Mouse (Mus musculus) neural tube, embryonic 11.5 days (tissue): ENCODE results near the gene Gm20696. TPM values are rescaled to one million over a fixed set of nuclear protein-coding genes. Genes with fewer than 3 reads are reported as not detected.
A peak's percentile ranks its signal among the peaks of the same experiment; 100 is the strongest.

Experiments
- ATAC-seq: fragments of 200-750 bp; cut with Nextera tagmentation; 2 replicates; pipeline ENCODE4 v1.8.0; 2017; ENCODE audit warnings: moderate number of reproducible peaks, mild to moderate bottlenecking, moderate TSS enrichment, moderate library complexity; ENCODE audit not compliant: insufficient read depth, low FRiP score, low TSS enrichment
- DNase-seq: peaks from one replicate; pipeline ENCODE4 v3.0.0-alpha.2; 2015; ENCODE audit warnings: low spot score
- H3K27ac ChIP-seq: fragments of 300-500 bp; sonication (generic); 2 replicates; pipeline ENCODE4 v1.5.1; 2014; ENCODE audit warnings: low read depth, mild to moderate bottlenecking, low read length
- H3K27me3 ChIP-seq: fragments of 300-500 bp; sonication (generic); 2 replicates; pipeline ENCODE4 v1.6.1; 2014; ENCODE audit warnings: mild to moderate bottlenecking, low read length, mixed read lengths; ENCODE audit not compliant: control insufficient read depth, insufficient read depth
- H3K36me3 ChIP-seq: fragments of 300-500 bp; sonication (generic); 2 replicates; pipeline ENCODE4 v1.6.1; 2014; ENCODE audit warnings: mild to moderate bottlenecking, low read length, moderate library complexity, mixed read lengths; ENCODE audit not compliant: control insufficient read depth, insufficient read depth
- H3K4me1 ChIP-seq: fragments of 300-500 bp; sonication (generic); 2 replicates; pipeline ENCODE4 v1.6.1; 2014; ENCODE audit warnings: low read length, mixed read lengths; ENCODE audit not compliant: control insufficient read depth, insufficient read depth
- H3K4me2 ChIP-seq: fragments of 300-500 bp; sonication (generic); 2 replicates; pipeline ENCODE4 v1.6.1; 2014; ENCODE audit warnings: low read depth, mild to moderate bottlenecking, moderate library complexity
- H3K4me3 ChIP-seq: fragments of 300-500 bp; sonication (generic); 2 replicates; pipeline ENCODE4 v1.5.1; 2014; ENCODE audit warnings: low read depth, low read length
- H3K9ac ChIP-seq: fragments of 300-500 bp; sonication (generic); 2 replicates; pipeline ENCODE4 v1.6.1; 2014; ENCODE audit warnings: mild to moderate bottlenecking, low read length
- H3K9me3 ChIP-seq: fragments of 300-500 bp; sonication (generic); 2 replicates; pipeline ENCODE4 v1.6.1; 2016; ENCODE audit warnings: low read length; ENCODE audit not compliant: control insufficient read depth
- WGBS: fragments of 180-500 bp; shearing (Covaris S2); extraction: QIAGEN DNeasy Blood & Tissue Kit; methylation state at CpG from one replicate; pipeline ENCODE4 v1.1.7; 2014; 5-methylcytosine and 5-hydroxymethylcytosine counted together
- polyA plus RNA-seq: library from polyadenylated mRNA; unstranded; fragments of >200 nt; fragmentation: Nextera tagmentation; extraction: Ambion mirVana; gene quantifications from 2 replicates; pipeline ENCODE4 v1.2.1, GENCODE M21; 2014

The Gm20696 gene
- polyA plus RNA-seq, 1 experiment from 2014 or later: 2.5 TPM

DNA sequence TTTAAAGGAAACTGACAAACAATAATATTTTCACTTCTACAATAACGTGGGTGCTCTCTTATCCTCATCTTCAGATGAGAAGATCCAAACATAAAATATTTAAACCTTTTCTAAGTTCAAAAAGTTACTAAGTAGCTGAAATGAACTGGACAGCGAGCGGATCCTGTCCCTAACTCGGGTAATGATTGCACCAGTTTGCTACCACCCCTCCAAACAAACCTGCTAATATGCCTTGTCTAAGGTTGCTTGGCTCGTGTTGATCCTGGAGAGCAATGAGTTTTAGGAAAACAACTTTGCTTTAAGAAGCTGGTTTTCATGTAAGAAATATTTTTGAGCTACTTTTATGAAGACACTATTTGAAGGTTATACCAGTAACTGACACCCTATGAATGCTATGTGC, 341.1 kb downstream of the Gm20696 start:
- whole genome bisulfite sequencing: 91% methylated on average over 5 of the region's 5 CpGs
- ATAC-seq: no peak
- DNase-seq: no peak
- H3K36me3 ChIP-seq: no peaks in the 10 kb centered on the region
- H3K4me2 ChIP-seq: no peak overlapping the region
- H3K4me3 ChIP-seq: no peak overlapping the region
- H3K27me3 ChIP-seq: no peaks in the 10 kb centered on the region
- H3K4me1 ChIP-seq: peaks cover 6% of the 10 kb centered on the region; the same call in 1 of the 2 replicates
- H3K9me3 ChIP-seq: no peaks in the 10 kb centered on the region
- H3K27ac ChIP-seq: no peak overlapping the region
- H3K9ac ChIP-seq: no peak overlapping the region

- no peaks in the 10 kb centered on the region for H3K9me3 ChIP-seq
- 73% methylated on average over 8 of the region's 8 CpGs for WGBS
- DNase-seq (no peak), ATAC-seq (no peak)
- H3K4me2 ChIP-seq: no peak overlapping the region
- no peak overlapping the region for H3K4me3 ChIP-seq
- no peaks in the 10 kb centered on the region for H3K36me3 ChIP-seq
- H3K27ac ChIP-seq: no peak overlapping the region
- no peaks in the 10 kb centered on the region for H3K27me3 ChIP-seq
- H3K9ac ChIP-seq: no peak overlapping the region
- H3K4me1 ChIP-seq: peaks cover 15% of the 10 kb centered on the region
Observed at GRCm38 (mm10) chr6:99322132-99322904, 344.3 kb downstream of the Gm20696 start.

DNA sequence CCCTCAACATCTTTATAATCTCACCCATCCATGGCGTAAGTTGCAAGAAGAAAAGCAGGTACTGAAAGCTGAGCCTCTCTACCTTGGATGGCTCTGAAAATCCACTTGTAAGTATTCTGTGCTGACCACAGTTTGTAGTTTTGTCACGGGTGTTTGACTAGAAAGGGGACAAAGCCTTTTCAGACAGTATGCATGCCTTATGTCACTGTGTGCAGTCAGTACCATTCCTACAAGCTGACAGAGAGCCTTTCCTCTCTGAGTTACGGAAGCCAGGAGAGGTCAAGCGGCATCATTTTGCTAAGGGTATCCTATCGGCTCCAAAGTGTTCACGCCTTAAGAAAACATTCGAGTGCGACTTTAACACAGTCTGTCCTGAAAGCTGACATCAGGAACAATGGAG, 346.2 kb downstream of the Gm20696 start:
- H3K4me2 ChIP-seq: no peak overlapping the region
- H3K4me1 ChIP-seq: peaks cover 15% of the 10 kb centered on the region
- H3K27ac ChIP-seq: no peak overlapping the region
- no peak overlapping the region for H3K9ac ChIP-seq
- H3K9me3 ChIP-seq: no peaks in the 10 kb centered on the region
- ATAC-seq (no peak), DNase-seq (no peak)
- 55% methylated on average over 8 of the region's 8 CpGs for WGBS
- no peaks in the 10 kb centered on the region for H3K27me3 ChIP-seq
- no peaks in the 10 kb centered on the region for H3K36me3 ChIP-seq
- H3K4me3 ChIP-seq: no peak overlapping the region

GRCm38 (mm10) chr6:99319415-99320405, 346.9 kb downstream of the Gm20696 start:
- no peaks in the 10 kb centered on the region for H3K9me3 ChIP-seq
- 61% methylated on average over 19 of the region's 19 CpGs for WGBS
- no peak for DNase-seq
- no peaks in the 10 kb centered on the region for H3K27me3 ChIP-seq
- H3K9ac ChIP-seq: no peak overlapping the region
- H3K4me3 ChIP-seq: no peak overlapping the region
- peaks cover 15% of the 10 kb centered on the region for H3K4me1 ChIP-seq
- no peak overlapping the region for H3K4me2 ChIP-seq
- H3K36me3 ChIP-seq: no peaks in the 10 kb centered on the region
- 0 out of 2 replicates have a peak, but pooled peaks have one; percentile 6 for ATAC-seq
- no peak overlapping the region for H3K27ac ChIP-seq

DNA sequence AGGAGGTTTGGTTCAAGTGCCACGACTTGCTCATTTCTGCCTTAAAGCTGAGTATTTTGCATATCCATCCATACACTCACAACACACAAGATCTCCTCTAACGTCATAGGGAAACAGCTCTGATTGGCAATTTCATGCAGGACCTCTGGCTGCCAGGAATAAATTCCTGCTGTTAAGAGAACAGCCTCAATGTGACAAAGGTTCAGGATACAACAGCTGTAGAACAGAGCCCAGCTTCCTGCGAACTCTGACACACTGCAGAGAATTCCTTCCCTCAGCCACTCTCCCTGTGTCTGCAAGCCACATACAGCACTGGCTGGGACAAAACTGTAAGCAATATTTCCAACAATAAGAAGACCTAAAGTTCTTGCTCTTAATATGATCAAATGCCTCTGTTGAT, 351.9 kb downstream of the Gm20696 start:
- Histone ChIP-seq H3K9me3 (no peaks in the 10 kb centered on the region), H3K27ac (no peak overlapping the region), H3K4me3 (no peak overlapping the region), H3K27me3 (no peaks in the 10 kb centered on the region), H3K4me1 (peaks cover 12% of the 10 kb centered on the region), H3K36me3 (no peaks in the 10 kb centered on the region), H3K4me2 (no peak overlapping the region), H3K9ac (no peak overlapping the region)
- ATAC-seq: no peak
- DNase-seq: no peak
- whole genome bisulfite sequencing: 62% methylated on average over 3 of the region's 3 CpGs

DNA sequence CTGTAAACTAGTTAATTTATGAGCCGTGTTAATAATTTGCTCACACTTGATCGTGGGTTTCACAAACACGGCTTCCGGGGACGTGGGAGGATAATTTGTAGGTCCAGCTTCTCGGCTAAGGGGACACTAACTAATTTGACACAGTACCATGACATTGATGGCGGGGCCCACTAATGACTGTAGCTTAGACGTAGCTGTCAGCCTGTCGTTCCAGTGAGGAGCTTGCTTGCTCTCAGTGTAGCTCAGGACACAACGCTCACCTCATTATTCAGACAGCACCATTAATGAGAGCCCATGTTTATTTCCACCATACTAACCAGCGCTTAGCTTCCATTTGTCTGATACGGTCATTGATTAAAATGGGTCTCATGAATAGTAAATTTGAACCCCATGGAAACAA, 356.1 kb downstream of the Gm20696 start:
- DNase-seq (no peak), ATAC-seq (no peak)
- no peak overlapping the region for H3K4me3 ChIP-seq
- no peaks in the 10 kb centered on the region for H3K36me3 ChIP-seq
- H3K27ac ChIP-seq: no peak overlapping the region
- no peak overlapping the region for H3K4me2 ChIP-seq
- H3K9me3 ChIP-seq: no peaks in the 10 kb centered on the region
- no peak overlapping the region for H3K9ac ChIP-seq
- peaks cover 8% of the 10 kb centered on the region; the same call in 1 of the 2 replicates for H3K4me1 ChIP-seq
- 45% methylated on average over 12 of the region's 12 CpGs for WGBS
- no peaks in the 10 kb centered on the region for H3K27me3 ChIP-seq

DNA sequence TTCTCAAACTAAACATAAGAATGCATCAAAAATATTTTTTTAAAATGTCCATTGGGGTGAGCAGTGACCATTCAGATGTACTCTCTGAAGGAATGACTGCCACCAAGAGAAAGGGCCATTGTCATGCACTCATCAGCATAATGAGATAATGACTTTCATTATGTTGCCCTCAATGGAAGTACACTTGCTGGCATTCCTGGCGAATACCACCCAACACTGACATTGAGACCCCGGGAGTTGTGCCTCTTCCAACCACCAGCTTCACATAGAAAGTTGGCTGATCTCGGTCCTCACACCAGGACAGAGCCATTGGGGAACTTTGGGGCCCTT, 356.5 kb downstream of the Gm20696 start:
- no peak for ATAC-seq

DNA sequence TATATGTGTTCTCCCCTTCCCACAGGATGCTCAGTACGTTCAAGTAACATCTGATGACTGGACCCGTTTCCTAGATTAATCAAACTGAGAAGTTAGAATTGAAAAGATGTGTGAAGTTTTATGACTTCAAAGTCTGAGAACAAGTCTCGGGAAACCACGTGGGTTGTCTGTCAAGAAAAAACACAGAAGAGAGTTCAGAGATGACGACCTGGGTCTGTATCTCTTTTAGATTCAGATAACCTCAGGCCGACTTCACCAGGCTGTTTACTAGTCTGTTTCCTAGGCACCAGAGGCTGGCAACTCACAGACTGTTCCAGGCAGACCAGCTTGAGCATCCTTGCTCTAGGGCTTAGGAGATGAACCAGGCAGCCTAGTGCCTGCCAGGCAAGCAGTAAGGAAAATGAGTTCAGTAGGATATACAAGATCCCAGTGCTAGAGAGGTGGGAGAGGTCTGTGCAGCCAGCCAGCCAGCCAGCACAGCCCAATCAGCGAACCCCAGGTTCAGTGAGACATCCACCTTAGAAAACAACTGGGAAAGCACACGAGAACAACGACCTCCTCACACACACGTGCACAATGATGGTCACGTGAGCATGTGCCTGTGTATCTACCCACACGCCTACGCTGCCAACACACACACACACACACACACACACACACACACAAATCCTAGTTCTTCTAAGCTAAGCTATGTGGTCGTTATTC, 357.0 kb downstream of the Gm20696 start:
- 75% methylated on average over 14 of the region's 14 CpGs for WGBS
- H3K4me1 ChIP-seq: peaks cover 8% of the 10 kb centered on the region; the same call in 1 of the 2 replicates
- DNase-seq (no peak), ATAC-seq (no peak)
- H3K9me3 ChIP-seq: no peaks in the 10 kb centered on the region
- no peaks in the 10 kb centered on the region for H3K36me3 ChIP-seq
- no peaks in the 10 kb centered on the region for H3K27me3 ChIP-seq
- no peak overlapping the region for H3K4me2 ChIP-seq
- no peak overlapping the region for H3K9ac ChIP-seq
- no peak overlapping the region for H3K4me3 ChIP-seq
- H3K27ac ChIP-seq: no peak overlapping the region

More for the DNA sequence above, 356.5 kb downstream of the Gm20696 start:
- H3K4me2 ChIP-seq: no peak overlapping the region
- no peaks in the 10 kb centered on the region for H3K27me3 ChIP-seq
- H3K9me3 ChIP-seq: no peaks in the 10 kb centered on the region
- no peaks in the 10 kb centered on the region for H3K36me3 ChIP-seq
- no peak overlapping the region for H3K9ac ChIP-seq
- DNase-seq: no peak
- 31% methylated on average over 3 of the region's 3 CpGs for WGBS
- H3K4me3 ChIP-seq: no peak overlapping the region
- no peak overlapping the region for H3K27ac ChIP-seq
- H3K4me1 ChIP-seq: peaks cover 8% of the 10 kb centered on the region; the same call in 1 of the 2 replicates
